Mouse (Mus musculus) fibroblast of lung, adult 2 months (primary cell): ENCODE results near the gene Atp8a1.

ENCODE experiments used
- DNase-seq: peaks from one replicate; pipeline ENCODE4 v3.0.0-alpha.2; 2011; ENCODE audit warnings: low read depth

Atp8a1 gene

GRCm38 (mm10) chr5:67631261-67631660 lies 216.0 kb downstream of the Atp8a1 start:
- DNase-seq, result no peak

GRCm38 (mm10) chr5:67629861-67630260 lies 217.4 kb downstream of the Atp8a1 start:
- no peak for DNase-seq

DNA sequence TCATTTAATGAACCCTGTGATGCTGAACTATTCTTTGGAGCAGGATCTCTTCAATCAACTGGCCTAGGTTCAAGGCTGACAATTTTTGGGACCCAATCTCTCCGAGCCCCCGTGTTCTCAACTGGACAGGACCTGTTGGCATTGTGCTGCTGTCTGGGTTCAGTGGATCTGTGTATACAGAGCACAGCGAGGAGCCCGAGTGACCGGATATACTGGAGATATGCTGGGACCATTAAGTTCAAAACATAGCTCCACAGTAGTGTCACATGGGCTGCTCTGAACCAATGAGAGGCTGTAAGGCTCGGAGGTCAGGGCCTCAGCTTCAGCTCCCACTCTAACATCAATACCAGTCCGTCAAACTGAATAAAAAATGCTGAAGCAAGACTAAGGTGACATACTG lies 217.8 kb downstream of the Atp8a1 start:
- no peak for DNase-seq

GRCm38 (mm10) chr5:67628180-67628940 lies 218.9 kb downstream of the Atp8a1 start:
- no peak for DNase-seq

DNA sequence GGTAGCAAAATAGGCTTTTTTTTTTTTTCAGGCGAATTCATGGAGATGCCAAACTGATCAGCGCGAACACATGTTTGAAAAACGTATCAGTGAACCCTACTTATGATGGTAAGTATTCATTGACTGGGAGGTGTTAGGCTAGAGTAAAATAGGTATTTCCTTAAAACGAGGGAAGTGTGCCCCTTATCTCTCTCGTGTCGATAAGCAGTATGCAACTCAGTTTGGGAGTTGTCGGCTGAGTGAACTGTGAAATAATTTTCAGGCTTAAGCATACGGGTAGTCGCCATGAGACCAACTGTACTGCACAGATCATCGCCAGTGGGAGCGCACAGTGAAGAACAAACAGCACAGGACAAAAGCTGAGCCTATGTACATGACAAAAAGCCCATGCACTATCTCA lies 226.0 kb downstream of the Atp8a1 start:
- no peak for DNase-seq

GRCm38 (mm10) chr5:67609520-67609837 lies 237.8 kb downstream of the Atp8a1 start:
- DNase-seq, result no peak

- no peak for DNase-seq
These were observed 238.3 kb downstream of the Atp8a1 start for GRCm38 (mm10) chr5:67608674-67609519.

- no peak for DNase-seq
These were observed 239.2 kb downstream of the Atp8a1 start, which contains the start of gene Shisa3 for GRCm38 (mm10) chr5:67607804-67608673. Gene Shisa3, plus strand, starts transcription at chr5:67607882.

DNA sequence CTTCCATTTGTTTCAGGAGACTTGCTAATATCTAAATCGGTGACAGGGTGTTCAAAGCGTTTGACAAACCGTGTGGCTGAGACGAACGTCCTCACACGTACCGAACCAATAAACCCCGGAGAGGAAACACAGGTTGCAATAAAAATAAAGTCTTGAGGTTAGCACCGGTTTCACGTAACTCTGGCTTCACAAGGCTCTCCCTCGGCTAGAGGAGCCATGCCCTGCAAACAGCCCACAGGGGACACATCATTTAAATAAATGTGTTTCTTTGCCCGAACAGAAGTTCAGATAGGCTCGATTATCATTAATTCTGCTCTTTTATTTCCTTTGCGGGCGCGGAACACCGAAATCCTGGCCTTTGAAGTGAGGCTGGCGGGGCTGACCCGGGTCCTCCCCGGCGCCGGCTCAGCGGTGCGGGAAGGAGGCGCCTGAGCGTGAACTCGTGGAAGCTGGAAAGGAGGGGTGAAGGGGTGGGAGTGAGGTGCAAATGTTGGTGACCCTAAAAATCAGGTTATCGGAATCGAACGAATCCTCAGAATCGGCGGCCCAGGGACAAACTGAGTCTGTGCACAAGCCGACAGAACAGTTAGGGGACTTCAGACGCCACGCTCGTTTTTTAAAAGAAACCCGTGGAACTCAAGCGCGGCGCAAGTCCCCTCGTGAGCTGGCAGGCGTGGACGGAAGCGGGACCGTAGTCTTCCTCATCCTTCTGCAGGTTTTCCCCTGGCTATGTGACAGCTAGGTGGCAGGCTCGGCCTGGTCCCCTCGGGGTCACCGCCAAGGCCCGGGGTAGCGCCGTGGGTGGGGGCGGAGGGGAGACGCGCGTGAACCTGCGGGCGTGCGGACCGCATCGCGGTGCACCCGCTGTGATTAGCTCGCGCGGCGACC lies 240.1 kb downstream of the Atp8a1 start:
- DNase-seq, result peak; percentile 12

- DNase-seq, result no peak
These were observed 241.3 kb downstream of the Atp8a1 start for GRCm38 (mm10) chr5:67605951-67606350.

- no peak for DNase-seq
These were observed 247.3 kb downstream of the Atp8a1 start for GRCm38 (mm10) chr5:67599935-67600334.

DNA sequence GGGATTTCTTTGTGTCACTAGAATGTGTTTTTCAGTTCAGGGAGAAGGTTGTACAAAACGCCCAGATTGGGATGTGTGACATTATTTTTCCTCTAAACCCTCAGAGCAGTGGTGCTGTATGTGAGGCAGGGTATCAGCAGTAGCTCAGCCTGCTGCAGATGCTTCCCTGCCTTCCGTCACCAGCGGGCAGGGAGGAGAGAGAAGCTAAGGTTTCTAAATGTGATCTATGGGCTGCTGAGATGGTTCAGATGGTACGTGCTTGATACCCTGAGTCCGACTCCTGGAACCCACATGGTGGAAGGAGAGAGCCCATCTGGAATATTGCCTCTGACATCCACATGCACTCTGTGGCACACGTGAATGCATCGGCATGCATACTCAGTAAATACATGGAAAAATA lies 251.6 kb downstream of the Atp8a1 start:
- DNase-seq, result no peak

DNA sequence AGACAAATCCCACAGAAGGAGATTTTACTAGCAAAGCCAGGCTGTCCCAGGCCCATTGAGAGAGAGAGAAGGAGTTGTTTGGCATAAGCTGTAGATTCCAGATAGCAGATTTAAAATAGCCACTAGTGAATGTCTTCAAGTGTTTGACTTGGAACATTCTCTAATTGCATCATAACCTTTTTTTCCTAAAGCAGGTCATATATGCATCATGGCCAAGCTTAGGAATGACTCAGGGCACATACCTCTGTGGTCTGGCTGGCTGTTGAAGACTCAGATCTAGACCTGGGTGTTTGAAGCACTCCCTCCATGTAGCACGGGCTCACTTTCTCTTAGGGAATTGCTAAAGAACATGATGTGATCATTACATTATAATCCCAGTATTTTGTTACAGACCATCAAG lies 252.2 kb downstream of the Atp8a1 start:
- no peak for DNase-seq

DNA sequence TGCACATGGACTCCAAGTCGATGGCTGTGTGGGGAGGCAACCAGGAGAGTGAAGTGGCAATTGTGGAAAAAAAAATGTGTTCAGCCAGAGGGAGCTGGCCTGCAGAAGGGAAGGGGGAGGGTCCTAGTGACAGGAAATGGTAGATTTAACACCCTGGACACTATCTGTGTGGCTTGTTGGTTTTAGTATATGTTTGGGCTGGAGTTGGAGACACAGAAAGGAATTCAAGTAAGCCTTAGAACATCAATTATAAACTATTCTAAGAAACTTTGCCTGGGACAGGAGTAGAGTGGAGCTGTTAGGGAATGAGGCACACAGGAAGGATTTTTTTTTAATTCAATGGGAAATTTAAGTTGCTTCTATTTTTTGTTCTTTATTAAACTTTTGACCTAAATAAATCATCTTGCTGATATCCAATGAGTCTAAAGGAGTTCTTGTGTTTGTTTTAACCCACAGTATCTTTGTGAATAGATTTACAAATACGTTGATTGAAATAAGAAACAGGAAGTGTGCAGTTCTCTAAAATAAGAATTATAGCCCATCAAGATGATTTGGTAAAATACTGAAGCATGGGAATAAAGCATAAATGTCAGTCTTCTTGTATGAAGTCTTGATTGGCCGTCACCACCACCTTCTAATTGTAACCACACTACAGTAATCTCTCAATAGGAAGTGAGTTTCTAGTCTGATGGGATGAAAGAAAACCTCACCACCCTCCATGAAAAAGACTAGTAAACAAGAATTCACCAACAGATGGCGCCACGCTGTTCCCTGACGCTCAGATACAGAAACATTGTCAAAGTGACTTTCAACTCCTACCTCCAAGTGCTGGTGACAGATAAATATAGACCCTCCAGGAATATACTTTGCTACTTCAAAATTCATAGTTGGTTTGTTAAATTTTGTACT lies 267.3 kb downstream of the Atp8a1 start:
- DNase-seq, result no peak

- no peak for DNase-seq
These were observed 271.5 kb downstream of the Atp8a1 start for GRCm38 (mm10) chr5:67575705-67576104.

- no peak for DNase-seq
These were observed 273.2 kb downstream of the Atp8a1 start for GRCm38 (mm10) chr5:67574039-67574438.

- DNase-seq, result no peak
These were observed 274.6 kb downstream of the Atp8a1 start for GRCm38 (mm10) chr5:67572552-67573155.
